Mouse (Mus musculus) ES-E14 (cell line): ENCODE data around the gene Get4.

Source experiments
- CHD2 ChIP-seq: IDR thresholded peaks from 2 replicates; pipeline ENCODE4 v1.6.1; 2014; ENCODE audit warnings: mild to moderate bottlenecking, low read depth, low read length, inconsistent platforms
- HCFC1 ChIP-seq: IDR thresholded peaks from 2 replicates; pipeline ENCODE4 v1.6.1; 2012; ENCODE audit warnings: low read length, inconsistent platforms, borderline replicate concordance; ENCODE audit not compliant: insufficient read depth
- MAFK ChIP-seq: IDR thresholded peaks from 2 replicates; pipeline ENCODE4 v1.6.1; 2014; ENCODE audit warnings: mild to moderate bottlenecking, low read depth, low read length, inconsistent platforms; ENCODE audit not compliant: insufficient read depth
- ZC3H11A ChIP-seq: IDR thresholded peaks from 2 replicates; pipeline ENCODE4 v1.6.1; 2012; ENCODE audit warnings: low read depth, mild to moderate bottlenecking, inconsistent platforms, low read length, borderline replicate concordance
- ZNF384 ChIP-seq: IDR thresholded peaks from 2 replicates; pipeline ENCODE4 v1.6.1; 2012; ENCODE audit warnings: low read depth, low read length, inconsistent platforms

DNA sequence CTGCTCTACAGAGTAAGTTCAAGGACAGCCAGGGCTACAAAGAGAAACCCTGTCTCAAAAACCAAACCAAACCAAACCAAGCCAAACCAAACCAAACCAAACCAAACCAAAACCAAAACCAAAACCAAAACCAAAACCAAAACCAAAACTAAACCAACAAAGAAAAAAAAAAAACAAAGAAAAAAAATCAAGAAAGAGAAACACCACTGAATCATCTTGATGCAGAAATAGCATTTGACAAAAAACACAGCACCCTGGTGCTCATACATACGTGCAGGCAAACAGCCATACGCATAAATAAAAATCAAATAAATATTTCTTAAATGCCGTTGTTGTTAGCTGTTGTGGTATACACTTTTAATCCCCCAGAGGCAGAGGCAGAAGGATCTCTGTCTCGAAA, 58.4 kb downstream of the Get4 start:
- TF ChIP-seq CHD2: no peak
- no peak for TF ChIP-seq ZNF384
- no peak for TF ChIP-seq ZC3H11A
- no peak for TF ChIP-seq MAFK
- TF ChIP-seq HCFC1: no peak
